Mouse (Mus musculus) cerebellum, adult (tissue): Measurements from ENCODE around the gene Hist1h2ac.

Experiments used
- ATAC-seq: cut with Nextera tagmentation; 2 replicates; pipeline ENCODE4 v1.9.2; 2017; ENCODE audit warnings: mild to moderate bottlenecking, moderate library complexity, mixed read lengths; ENCODE audit not compliant: insufficient number of reproducible peaks, low FRiP score, low TSS enrichment

Hist1h2ac gene

DNA sequence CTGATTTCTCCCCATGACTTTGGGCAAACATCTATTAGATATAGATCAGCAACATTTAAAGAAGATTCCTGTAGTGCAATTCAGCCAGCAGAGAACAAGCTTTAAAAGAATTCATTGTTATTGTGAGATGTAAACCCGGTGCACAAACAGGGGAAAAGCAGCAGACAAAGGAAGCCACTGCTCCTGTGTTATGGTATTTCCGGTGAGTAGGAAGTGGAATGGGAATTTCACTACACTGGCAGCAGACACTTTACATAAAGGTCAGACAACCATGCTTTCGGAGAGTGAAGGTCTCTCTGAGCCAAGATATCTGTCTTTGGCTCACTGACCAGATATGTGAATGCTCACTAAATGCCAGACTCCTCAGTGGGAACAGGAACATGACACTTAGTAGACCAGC lies 21.2 kb downstream of the Hist1h2ac start:
- ATAC-seq = no peak

GRCm38 (mm10) chr13:23659636-23660366 lies 23.9 kb downstream of the Hist1h2ac start:
- no peak for ATAC-seq
